Mouse (Mus musculus): ENCODE results near the gene Mctp1. TPM values are rescaled to one million over a fixed set of nuclear protein-coding genes. Genes with fewer than 3 reads are reported as not detected.

Mctp1 gene
- total RNA-seq, 1 experiment from 2014 or later, result 46.0 TPM

GRCm38 (mm10) chr13:77029594-77029993 lies 645.3 kb downstream of the Mctp1 start:
- ATAC-seq (replicated peaks; ENCODE audit: insufficient number of reproducible peaks, low FRiP score, low TSS enrichment, poor library complexity, severe bottlenecking), result no peak

- no peak for ATAC-seq (replicated peaks; ENCODE audit: insufficient number of reproducible peaks, low FRiP score, low TSS enrichment, poor library complexity, severe bottlenecking)
These were observed 659.0 kb downstream of the Mctp1 start for GRCm38 (mm10) chr13:77043375-77043774.

- no peak for ATAC-seq (replicated peaks; ENCODE audit: insufficient number of reproducible peaks, low FRiP score, low TSS enrichment, poor library complexity, severe bottlenecking)
These were observed 661.0 kb downstream of the Mctp1 start for GRCm38 (mm10) chr13:77045375-77045774.

GRCm38 (mm10) chr13:77046416-77046815 lies 662.1 kb downstream of the Mctp1 start:
- no peak for ATAC-seq (replicated peaks; ENCODE audit: insufficient number of reproducible peaks, low FRiP score, low TSS enrichment, poor library complexity, severe bottlenecking)

- no peak for ATAC-seq (replicated peaks; ENCODE audit: insufficient number of reproducible peaks, low FRiP score, low TSS enrichment, poor library complexity, severe bottlenecking)
These were observed 663.0 kb downstream of the Mctp1 start for GRCm38 (mm10) chr13:77047179-77047931.

GRCm38 (mm10) chr13:77048461-77048860 lies 664.1 kb downstream of the Mctp1 start:
- ATAC-seq (replicated peaks; ENCODE audit: insufficient number of reproducible peaks, low FRiP score, low TSS enrichment, poor library complexity, severe bottlenecking), result no peak

GRCm38 (mm10) chr13:77049736-77050135 lies 665.4 kb downstream of the Mctp1 start:
- ATAC-seq (replicated peaks; ENCODE audit: insufficient number of reproducible peaks, low FRiP score, low TSS enrichment, poor library complexity, severe bottlenecking), result no peak

- no peak for ATAC-seq (replicated peaks; ENCODE audit: insufficient number of reproducible peaks, low FRiP score, low TSS enrichment, poor library complexity, severe bottlenecking)
These were observed 678.9 kb downstream of the Mctp1 start for GRCm38 (mm10) chr13:77063221-77063620.

- ATAC-seq (replicated peaks; ENCODE audit: insufficient number of reproducible peaks, low FRiP score, low TSS enrichment, poor library complexity, severe bottlenecking), result no peak
These were observed 684.5 kb downstream of the Mctp1 start for GRCm38 (mm10) chr13:77068847-77069246.

GRCm38 (mm10) chr13:77072030-77072429 lies 687.7 kb downstream of the Mctp1 start:
- no peak for ATAC-seq (replicated peaks; ENCODE audit: insufficient number of reproducible peaks, low FRiP score, low TSS enrichment, poor library complexity, severe bottlenecking)

Other genes starting within 250 kb of the Mctp1 start
- gene Fam81b, start 79.5 kb upstream of the Mctp1 start, total RNA-seq (2017), result not detected in 3 replicates

Measured in monocyte, adult 5-6 weeks (primary cell).